Mouse (Mus musculus) stomach, postnatal 0 days (tissue): ENCODE measurements around the gene Gga1. TPM values are rescaled to one million over a fixed set of nuclear protein-coding genes. Genes with fewer than 3 reads are reported as not detected.

Experiments
- ATAC-seq: fragments of 200-750 bp; cut with Nextera tagmentation; 2 replicates; pipeline ENCODE4 v1.8.0; 2017; ENCODE audit not compliant: low FRiP score, low TSS enrichment
- DNase-seq: peaks from one replicate; pipeline ENCODE4 v3.0.0-alpha.2; 2016; ENCODE audit warnings: low spot score
- H3K27ac ChIP-seq: fragments of 300-500 bp; sonication (generic); replicated peaks from 2 replicates; pipeline ENCODE4 v1.5.1; 2014; ENCODE audit warnings: mild to moderate bottlenecking, control low read depth
- H3K27me3 ChIP-seq: fragments of 300-500 bp; sonication (generic); 2 replicates; pipeline ENCODE4 v1.6.1; 2014; ENCODE audit warnings: low read length; ENCODE audit not compliant: control insufficient read depth, insufficient read depth
- H3K36me3 ChIP-seq: fragments of 300-500 bp; sonication (generic); 2 replicates; pipeline ENCODE4 v1.6.1; 2014; ENCODE audit warnings: low read length, mixed read lengths; ENCODE audit not compliant: control insufficient read depth, insufficient read depth
- H3K4me1 ChIP-seq: fragments of 300-500 bp; sonication (generic); replicated peaks from 2 replicates; pipeline ENCODE4 v1.6.1; 2014; ENCODE audit warnings: antibody characterized with exemption; ENCODE audit not compliant: control insufficient read depth, insufficient read depth
- H3K4me2 ChIP-seq: fragments of 300-500 bp; sonication (generic); replicated peaks from 2 replicates; pipeline ENCODE4 v1.6.1; 2014; ENCODE audit warnings: low read depth, mild to moderate bottlenecking, control low read depth, moderate library complexity
- H3K4me3 ChIP-seq: fragments of 300-500 bp; sonication (generic); 2 replicates; pipeline ENCODE4 v1.5.1; 2014; ENCODE audit warnings: low read depth, low read length, control low read depth
- H3K9ac ChIP-seq: fragments of 300-500 bp; sonication (generic); 2 replicates; pipeline ENCODE4 v1.6.1; 2014; ENCODE audit warnings: mild to moderate bottlenecking, low read length, control low read depth, mixed read lengths
- H3K9me3 ChIP-seq: fragments of 300-500 bp; sonication (generic); 2 replicates; pipeline ENCODE4 v1.6.1; 2016; ENCODE audit warnings: low read length; ENCODE audit not compliant: control insufficient read depth
- CTCF ChIP-seq: IDR thresholded peaks from 2 replicates; pipeline ENCODE4 v1.5.1; 2016; ENCODE audit warnings: antibody characterized with exemption, low read depth, mild to moderate bottlenecking, moderate library complexity
- EP300 ChIP-seq: optimal IDR thresholded peaks from 2 replicates; pipeline ENCODE3; 2016; ENCODE audit warnings: antibody characterized with exemption
- WGBS: fragments of 180-500 bp; shearing (Covaris S2); extraction: QIAGEN DNeasy Blood & Tissue Kit; methylation state at CpG from one replicate; pipeline ENCODE4 v1.1.7; 2014; 5-methylcytosine and 5-hydroxymethylcytosine counted together
- polyA plus RNA-seq: library from polyadenylated mRNA; unstranded; fragments of >200 nt; fragmentation: Nextera tagmentation; extraction: Ambion mirVana; gene quantifications from 2 replicates; pipeline ENCODE4 v1.2.1, GENCODE M21; 2015

The Gga1 gene
- polyA plus RNA-seq, 1 experiment from 2014 or later: 35.6 TPM

DNA sequence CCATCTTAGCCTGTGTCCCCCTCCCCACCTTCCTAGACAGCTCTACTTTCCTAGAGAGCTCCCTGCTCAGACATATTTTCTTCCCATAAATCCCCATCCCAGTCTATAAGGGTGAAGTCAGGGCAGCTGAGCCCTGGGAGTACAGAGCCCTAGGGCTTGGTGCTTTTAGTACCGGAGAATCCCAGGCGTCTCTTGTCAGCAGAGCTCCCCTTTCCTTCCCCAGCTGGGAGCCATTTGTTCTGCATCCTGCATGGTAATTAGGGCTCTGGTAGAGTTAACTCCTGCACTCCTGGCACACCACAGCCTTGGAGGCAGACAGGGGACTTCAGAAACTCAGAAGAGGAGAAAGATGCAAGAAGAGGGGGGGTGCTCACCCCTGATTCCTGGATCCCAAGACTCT, 37.2 kb upstream of the Gga1 start:
- Histone ChIP-seq H3K4me2 (no peak overlapping the region), H3K4me1 (peaks cover 10% of the 10 kb centered on the region), H3K4me3 (no peak overlapping the region), H3K27me3 (no peaks in the 10 kb centered on the region), H3K9ac (no peak overlapping the region), H3K36me3 (no peaks in the 10 kb centered on the region), H3K27ac (peak overlapping the region; percentile 61), H3K9me3 (no peaks in the 10 kb centered on the region)
- DNase-seq (no peak), ATAC-seq (no peak)
- TF ChIP-seq EP300: no peak
- no peak for TF ChIP-seq CTCF
- WGBS: 27% methylated on average over 2 of the region's 2 CpGs

DNA sequence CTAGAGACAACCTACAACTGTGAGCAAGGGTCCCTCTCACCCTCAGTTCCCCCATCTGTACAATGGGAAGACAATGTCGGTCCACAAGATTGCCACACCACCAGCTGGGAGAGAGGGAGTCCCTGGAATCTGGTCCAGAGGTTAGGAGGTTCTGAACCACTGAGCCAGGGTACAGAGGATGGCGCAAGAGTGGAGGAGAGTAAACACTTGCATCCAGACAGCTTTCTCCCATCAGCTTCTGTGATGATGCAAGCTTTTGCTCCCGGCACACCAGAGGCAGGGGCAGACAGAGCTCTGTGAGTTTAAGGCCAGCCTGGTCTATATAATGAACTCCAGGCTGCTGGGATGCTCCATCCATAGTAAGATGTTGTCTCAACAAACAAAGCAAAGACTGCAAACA, 36.7 kb upstream of the Gga1 start:
- peak; percentile 18; the same call in 1 of the 2 replicates for ATAC-seq
- H3K9ac ChIP-seq: no peak overlapping the region

DNA sequence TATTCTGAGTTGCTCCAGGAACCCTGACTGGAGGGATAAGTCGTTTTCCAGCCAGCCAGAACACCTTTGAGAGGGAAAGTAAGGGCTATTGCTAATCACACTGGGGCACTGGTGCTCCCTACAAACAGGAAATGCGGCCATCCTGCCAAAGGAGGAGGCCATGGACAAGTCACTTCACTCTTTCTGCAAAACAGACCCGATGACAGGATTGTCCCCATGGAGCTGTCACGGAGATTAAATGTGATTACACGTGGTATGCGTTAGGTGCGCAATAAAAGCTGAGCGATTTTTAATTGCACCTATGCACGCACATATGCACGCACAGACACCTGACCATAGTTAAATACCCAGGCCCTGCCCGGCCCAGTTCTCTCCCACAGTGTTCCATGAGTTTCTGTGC, 36.2 kb upstream of the Gga1 start:
- Histone ChIP-seq H3K4me2 (no peak overlapping the region), H3K36me3 (no peaks in the 10 kb centered on the region), H3K9ac (no peak overlapping the region), H3K4me1 (peaks cover 14% of the 10 kb centered on the region), H3K9me3 (no peaks in the 10 kb centered on the region), H3K4me3 (no peak overlapping the region), H3K27ac (peak overlapping the region; percentile 61), H3K27me3 (no peaks in the 10 kb centered on the region)
- WGBS: 66% methylated on average over 11 of the region's 11 CpGs
- TF ChIP-seq EP300: no peak
- no peak for TF ChIP-seq CTCF
- DNase-seq: no peak
- no peak for ATAC-seq

More for the DNA sequence above, 36.7 kb upstream of the Gga1 start:
- no peaks in the 10 kb centered on the region for H3K9me3 ChIP-seq
- no peak for DNase-seq
- H3K4me3 ChIP-seq: no peak overlapping the region
- no peak overlapping the region for H3K4me2 ChIP-seq
- no peaks in the 10 kb centered on the region for H3K36me3 ChIP-seq
- no peaks in the 10 kb centered on the region for H3K27me3 ChIP-seq
- peak overlapping the region; percentile 61 for H3K27ac ChIP-seq
- 42% methylated on average over 3 of the region's 3 CpGs for WGBS
- H3K4me1 ChIP-seq: peaks cover 9% of the 10 kb centered on the region
- TF ChIP-seq EP300 (no peak), CTCF (no peak)

DNA sequence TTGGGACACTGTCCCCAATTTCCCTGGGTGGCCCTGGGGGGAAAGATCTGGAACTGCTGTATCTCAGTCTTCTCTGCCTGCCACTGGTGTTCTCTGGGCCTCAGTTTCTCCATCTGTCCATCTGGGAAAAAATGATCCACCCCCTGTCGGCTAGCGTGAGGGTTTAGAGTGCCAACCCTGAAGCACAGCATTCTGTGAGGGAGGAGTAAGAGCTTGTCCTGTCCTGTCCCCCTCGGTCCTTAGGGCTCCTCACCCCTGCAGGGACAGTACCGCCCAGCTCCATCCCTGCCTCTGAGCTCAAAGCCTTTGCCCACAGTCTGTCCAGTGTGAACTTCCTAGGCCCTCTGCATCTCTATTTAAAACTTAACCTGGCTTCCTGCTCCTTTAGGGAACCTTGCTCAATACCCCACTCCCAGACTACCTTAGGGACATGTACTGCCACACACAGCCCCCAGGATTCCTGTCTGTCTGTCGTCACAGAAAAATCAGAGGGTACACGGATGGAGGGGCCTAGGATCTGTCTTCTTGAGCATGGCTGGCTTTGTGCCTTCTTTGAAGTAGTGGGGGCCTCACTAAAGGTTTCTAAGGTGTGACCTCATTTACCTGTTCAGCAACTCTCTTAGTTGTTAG, 35.7 kb upstream of the Gga1 start:
- H3K27ac ChIP-seq: peak overlapping the region; percentile 61

DNA sequence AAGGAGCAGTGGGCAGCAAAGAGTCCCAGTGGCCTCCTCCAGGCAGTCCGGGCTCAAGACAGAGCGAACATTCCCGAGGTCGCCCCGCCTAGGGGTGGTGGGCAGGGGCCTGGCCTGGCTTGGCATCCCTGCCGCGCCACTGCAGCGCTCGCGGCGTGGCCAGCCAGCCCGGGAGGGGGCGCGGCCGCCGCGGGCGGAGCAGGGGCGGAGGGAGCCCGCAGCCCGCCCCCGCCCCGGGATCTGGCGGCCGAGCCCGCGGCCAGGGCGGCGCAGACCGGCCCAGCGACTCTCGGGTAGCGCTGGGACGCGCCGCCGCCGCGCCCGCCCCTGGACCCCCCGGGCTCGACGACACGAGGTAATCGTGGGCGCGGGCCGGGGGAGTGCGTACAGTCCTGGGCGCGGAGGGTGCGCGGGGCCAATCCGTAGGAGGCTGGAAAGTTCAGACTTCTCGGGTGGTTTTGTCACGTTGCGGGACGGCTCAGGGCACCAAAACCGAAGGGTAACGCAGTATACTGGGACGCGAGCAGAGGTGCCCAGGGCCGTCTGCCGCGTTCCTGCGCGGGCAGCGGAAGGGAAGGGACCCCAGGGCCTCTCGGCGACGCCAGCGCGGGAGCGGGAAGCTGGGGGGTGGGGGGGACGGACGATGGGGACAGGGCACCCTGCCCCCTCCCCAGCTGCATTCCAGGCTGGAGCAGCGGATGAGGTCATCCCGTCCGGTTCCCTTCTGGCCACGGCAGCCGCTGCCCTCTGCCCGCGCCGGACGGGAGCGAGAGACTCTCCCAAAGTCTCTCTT, 34.4 kb upstream of the Gga1 start, which contains the start of gene Cdc42ep1:
TSS of gene Cdc42ep1 (plus strand) at position 254 of the 793 bp plus-strand sequence.
- ATAC-seq (peak; percentile 72), DNase-seq (peak; percentile 82)
- Histone ChIP-seq H3K4me3 (peak within 1 kb of the TSS; percentile 77), H3K9me3 (no peaks in the 10 kb centered on the region), H3K4me1 (peaks cover 15% of the 10 kb centered on the region), H3K27me3 (no peaks in the 10 kb centered on the region), H3K9ac (peak within 1 kb of the TSS; percentile 95), H3K4me2 (peak within 1 kb of the TSS; percentile 81), H3K36me3 (peaks cover 3% of the 10 kb centered on the region; the same call in 1 of the 2 replicates), H3K27ac (peak within 1 kb of the TSS; percentile 98)
- TF ChIP-seq CTCF (peak; percentile 31; the same call in 1 of the 2 replicates), EP300 (no peak)
- under 1% methylated on average over 79 of the region's 86 CpGs for WGBS

More for the DNA sequence above, 35.7 kb upstream of the Gga1 start:
- 61% methylated on average over 6 of the region's 6 CpGs for WGBS
- no peaks in the 10 kb centered on the region for H3K27me3 ChIP-seq
- no peaks in the 10 kb centered on the region for H3K36me3 ChIP-seq
- no peaks in the 10 kb centered on the region for H3K9me3 ChIP-seq
- ATAC-seq (no peak), DNase-seq (no peak)
- H3K9ac ChIP-seq: no peak overlapping the region
- H3K4me1 ChIP-seq: peaks cover 15% of the 10 kb centered on the region
- TF ChIP-seq CTCF (no peak), EP300 (no peak)
- H3K4me3 ChIP-seq: no peak overlapping the region
- H3K4me2 ChIP-seq: peak overlapping the region; percentile 81; the same call in 1 of the 2 replicates
